Mouse (Mus musculus): ENCODE results near the gene Hoxb1. TPM values are rescaled to one million over a fixed set of nuclear protein-coding genes. Genes with fewer than 3 reads are reported as not detected.

The Hoxb1 gene
- polyA plus RNA-seq, 1 experiment from 2014 or later: 0.65 TPM

GRCm38 (mm10) chr11:96408234-96409010 lies 42.9 kb downstream of the Hoxb1 start:
- Histone ChIP-seq H3K4me2 (peak overlapping the region; percentile 53), H3K4me3 (replicated peaks) (no peak overlapping the region), H3K27me3 (replicated peaks) (no peaks in the 10 kb centered on the region), H3K27ac (replicated peaks) (peak overlapping the region; percentile 75), H3K9ac (replicated peaks) (no peak overlapping the region), H3K36me3 (no peaks in the 10 kb centered on the region), H3K4me1 (peaks cover 48% of the 10 kb centered on the region), H3K9me3 (replicated peaks) (no peaks in the 10 kb centered on the region)
- WGBS: 32% methylated on average over 14 of the region's 14 CpGs
- ATAC-seq (ENCODE audit: low FRiP score): no peak

GRCm38 (mm10) chr11:96411019-96411418 lies 45.5 kb downstream of the Hoxb1 start:
- Histone ChIP-seq H3K9ac (replicated peaks) (no peak overlapping the region), H3K4me1 (peaks cover 38% of the 10 kb centered on the region), H3K36me3 (no peaks in the 10 kb centered on the region), H3K4me3 (replicated peaks) (no peak overlapping the region), H3K27me3 (replicated peaks) (no peaks in the 10 kb centered on the region), H3K4me2 (no peak overlapping the region), H3K27ac (replicated peaks) (no peak overlapping the region), H3K9me3 (replicated peaks) (no peaks in the 10 kb centered on the region)
- 83% methylated on average over 5 of the region's 5 CpGs for WGBS
- no peak for ATAC-seq (ENCODE audit: low FRiP score)

GRCm38 (mm10) chr11:96411934-96412333 lies 46.4 kb downstream of the Hoxb1 start:
- Histone ChIP-seq H3K4me1 (peaks cover 34% of the 10 kb centered on the region), H3K4me2 (no peak overlapping the region), H3K27me3 (replicated peaks) (no peaks in the 10 kb centered on the region), H3K4me3 (replicated peaks) (no peak overlapping the region), H3K36me3 (no peaks in the 10 kb centered on the region), H3K9ac (replicated peaks) (no peak overlapping the region), H3K27ac (replicated peaks) (no peak overlapping the region), H3K9me3 (replicated peaks) (no peaks in the 10 kb centered on the region)
- 76% methylated on average over 4 of the region's 4 CpGs for WGBS
- ATAC-seq (ENCODE audit: low FRiP score): no peak

GRCm38 (mm10) chr11:96412941-96413491 lies 47.5 kb downstream of the Hoxb1 start:
- Histone ChIP-seq H3K4me3 (replicated peaks) (no peak overlapping the region), H3K4me1 (peaks cover 29% of the 10 kb centered on the region), H3K4me2 (no peak overlapping the region), H3K9me3 (replicated peaks) (no peaks in the 10 kb centered on the region), H3K27ac (replicated peaks) (no peak overlapping the region), H3K9ac (replicated peaks) (no peak overlapping the region), H3K27me3 (replicated peaks) (no peaks in the 10 kb centered on the region), H3K36me3 (no peaks in the 10 kb centered on the region)
- WGBS: 79% methylated on average over 9 of the region's 9 CpGs
- ATAC-seq (ENCODE audit: low FRiP score): no peak

DNA sequence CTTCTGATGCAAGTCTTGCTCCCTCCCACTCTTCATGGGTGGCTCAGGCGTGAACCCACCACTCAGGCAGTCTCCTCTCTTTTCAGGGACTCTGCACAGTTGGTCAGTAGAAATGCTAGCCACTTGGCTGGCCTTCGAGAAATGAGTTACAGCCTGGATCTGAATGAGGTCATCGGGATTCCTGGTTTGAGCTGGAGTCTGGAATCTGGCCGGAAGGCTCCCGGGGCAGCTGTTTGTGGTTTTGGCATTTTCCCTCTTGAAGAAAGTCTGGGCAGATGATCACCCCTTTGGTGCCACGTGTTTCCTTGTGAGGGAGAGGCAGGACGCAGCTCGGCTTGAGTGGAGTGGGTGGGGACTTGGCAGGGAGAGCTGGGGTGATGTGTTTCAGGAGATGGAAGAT lies 48.0 kb downstream of the Hoxb1 start:
- Histone ChIP-seq H3K4me2 (no peak overlapping the region), H3K36me3 (no peaks in the 10 kb centered on the region), H3K27me3 (replicated peaks) (no peaks in the 10 kb centered on the region), H3K9ac (replicated peaks) (no peak overlapping the region), H3K27ac (replicated peaks) (no peak overlapping the region), H3K4me1 (peaks cover 26% of the 10 kb centered on the region), H3K9me3 (replicated peaks) (no peaks in the 10 kb centered on the region), H3K4me3 (replicated peaks) (no peak overlapping the region)
- no peak for ATAC-seq (ENCODE audit: low FRiP score)
- WGBS: 41% methylated on average over 8 of the region's 8 CpGs

DNA sequence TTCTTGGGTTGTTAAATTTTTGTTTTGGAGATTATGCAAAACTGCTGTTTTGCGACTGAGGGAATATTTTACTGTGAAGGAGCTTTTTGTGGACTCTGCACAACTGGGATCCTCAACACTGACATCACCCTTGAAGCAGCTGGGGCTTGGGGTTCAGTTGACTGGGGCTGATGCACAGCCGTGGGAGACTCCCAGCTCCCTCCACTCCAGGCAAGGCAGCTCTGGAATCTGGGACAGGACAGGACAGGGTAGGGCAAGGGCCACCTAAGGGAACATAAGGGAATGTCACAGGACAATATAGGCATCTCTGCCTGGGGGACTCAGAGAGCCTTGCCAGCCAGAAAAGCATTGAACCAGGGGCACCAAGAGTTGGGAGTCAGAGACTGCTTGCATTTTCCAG lies 48.5 kb downstream of the Hoxb1 start:
- no peaks in the 10 kb centered on the region for H3K36me3 ChIP-seq
- peaks cover 21% of the 10 kb centered on the region for H3K4me1 ChIP-seq
- H3K27ac ChIP-seq (replicated peaks): no peak overlapping the region
- H3K4me3 ChIP-seq (replicated peaks): no peak overlapping the region
- H3K27me3 ChIP-seq (replicated peaks): no peaks in the 10 kb centered on the region
- H3K9ac ChIP-seq (replicated peaks): no peak overlapping the region
- no peak overlapping the region for H3K4me2 ChIP-seq
- WGBS: 66% methylated on average over 2 of the region's 2 CpGs
- no peak for ATAC-seq (ENCODE audit: low FRiP score)
- no peaks in the 10 kb centered on the region for H3K9me3 ChIP-seq (replicated peaks)

MicroRNA genes within 50 kb of the gene (microRNA counts, 519-probe panel; counts per million panel counts)
- 4,412 counts per million, percentile 97 among the panel's probes with 10 or more counts for microRNA mmu-miR-10a

Small RNA genes lying within 50 kb of the gene (microRNA-seq; reads per million reads assigned to microRNA genes)
- 187,043 reads per million, percentile 100 among the genes with 10 or more reads in this experiment for gene Mir10a

Other genes with a start within 250 kb of the Hoxb1 start
- 0.23 and 0.46 TPM in 2 replicates for gene Ttll6, start 232.0 kb upstream of the Hoxb1 start, polyA plus RNA-seq (2015; fragmentation: Nextera tagmentation; extraction: Ambion mirVana)
- 0.15 and 1.9 TPM in 2 replicates for gene Hoxb13, start 171.4 kb upstream of the Hoxb1 start, polyA plus RNA-seq (2015; fragmentation: Nextera tagmentation; extraction: Ambion mirVana)
- 55.7 and 57.5 TPM in 2 replicates for gene Hoxb9, start 94.3 kb upstream of the Hoxb1 start, polyA plus RNA-seq (2015; fragmentation: Nextera tagmentation; extraction: Ambion mirVana)
- gene Hoxb8, start 83.8 kb upstream of the Hoxb1 start, polyA plus RNA-seq (2015; fragmentation: Nextera tagmentation; extraction: Ambion mirVana): 63.1 and 71.8 TPM in 2 replicates
- 101 and 115 TPM in 2 replicates for gene Hoxb7, start 79.1 kb upstream of the Hoxb1 start, polyA plus RNA-seq (2015; fragmentation: Nextera tagmentation; extraction: Ambion mirVana)
- gene Hoxb6, start 73.3 kb upstream of the Hoxb1 start, polyA plus RNA-seq (2015; fragmentation: Nextera tagmentation; extraction: Ambion mirVana): 109 and 135 TPM in 2 replicates
- 39.5 and 106 TPM in 2 replicates for gene Hoxb5, start 62.4 kb upstream of the Hoxb1 start, polyA plus RNA-seq (2015; fragmentation: Nextera tagmentation; extraction: Ambion mirVana)
- gene Hoxb4, start 47.5 kb upstream of the Hoxb1 start, polyA plus RNA-seq (2015; fragmentation: Nextera tagmentation; extraction: Ambion mirVana): 3.7 and 5.0 TPM in 2 replicates
- 8.0 and 12.6 TPM in 2 replicates for gene Hoxb3, start 42.4 kb upstream of the Hoxb1 start, polyA plus RNA-seq (2015; fragmentation: Nextera tagmentation; extraction: Ambion mirVana)
- gene Hoxb2, start 15.2 kb upstream of the Hoxb1 start, polyA plus RNA-seq (2015; fragmentation: Nextera tagmentation; extraction: Ambion mirVana): 33.7 and 42.3 TPM in 2 replicates
- 7.9 and 24.2 TPM in 2 replicates for gene Skap1, start 98.8 kb downstream of the Hoxb1 start, polyA plus RNA-seq (2015; fragmentation: Nextera tagmentation; extraction: Ambion mirVana)